Mouse (Mus musculus) G1E (cell line): Measurements from ENCODE around the gene Coasy. TPM values are rescaled to one million over a fixed set of nuclear protein-coding genes. Genes with fewer than 3 reads are reported as not detected.
"Not testable (repeated sequence)": the region's sequence is repeated elsewhere in the genome, so short reads cannot be mapped to it uniquely, and the experiment has no call there.

Source experiments
- ATAC-seq: 2 replicates; pipeline ENCODE4 v1.8.0; 2016; ENCODE audit warnings: mild to moderate bottlenecking; ENCODE audit not compliant: insufficient number of reproducible peaks, poor library complexity, low FRiP score, severe bottlenecking; ENCODE audit errors: extremely low read depth
- DNase-seq: peaks from one replicate; pipeline ENCODE4 v3.0.0; 2012; ENCODE audit warnings: low spot score
- H3K27me3 ChIP-seq: 2 replicates; pipeline ENCODE4 v1.6.1; 2012; ENCODE audit warnings: mild to moderate bottlenecking, low read length, inconsistent platforms; ENCODE audit not compliant: insufficient read depth
- H3K36me3 ChIP-seq: replicated peaks from 2 replicates; pipeline ENCODE3; 2012; ENCODE audit warnings: mild to moderate bottlenecking, inconsistent platforms
- H3K4me1 ChIP-seq: 2 replicates; pipeline ENCODE4 v1.6.1; 2012; ENCODE audit warnings: low read depth, low read length, inconsistent platforms, mixed read lengths; ENCODE audit not compliant: insufficient read depth
- H3K4me3 ChIP-seq: 2 replicates; pipeline ENCODE4 v1.5.1; 2012; ENCODE audit warnings: low read depth, mild to moderate bottlenecking, inconsistent platforms, low read length, moderate library complexity, mixed read lengths
- H3K9me3 ChIP-seq: replicated peaks from 2 replicates; pipeline ENCODE4 v1.6.1; 2012; ENCODE audit warnings: inconsistent platforms
- CTCF ChIP-seq: IDR thresholded peaks from 2 replicates; pipeline ENCODE4 v1.5.1; 2012; ENCODE audit warnings: low read depth, low read length, inconsistent platforms, mixed read lengths
- GATA1 ChIP-seq: IDR thresholded peaks from 2 replicates; pipeline ENCODE4 v1.6.1; 2012; ENCODE audit warnings: borderline replicate concordance, low read length, inconsistent platforms, mixed read lengths
- GATA2 ChIP-seq: IDR thresholded peaks from 2 replicates; pipeline ENCODE4 v1.6.1; 2012; ENCODE audit warnings: low read depth, low read length, inconsistent platforms, borderline replicate concordance
- POLR2AphosphoS5 ChIP-seq: IDR thresholded peaks from 2 replicates; pipeline ENCODE4 v1.6.1; 2012; ENCODE audit warnings: low read depth, low read length, inconsistent platforms; ENCODE audit not compliant: insufficient replicate concordance
- TAL1 ChIP-seq: conservative IDR thresholded peaks from 2 replicates; pipeline ENCODE4 v1.6.1; 2012; ENCODE audit warnings: low read depth, low read length, inconsistent platforms, mixed read lengths
- polyA plus RNA-seq: library from polyadenylated mRNA; stranded (reverse); fragments of >175 nt; gene quantifications from 2 replicates; pipeline ENCODE4 v1.2.3, GENCODE M21; 2012
- total RNA-seq, 2 experiments: library from RNA; stranded (forward) in 1 of 2; stranded (reverse) in 1 of 2; fragments of 200-1000 nt in 1 of 2; fragments of >200 nt in 1 of 2; fragmentation: Nextera tagmentation in 1 of 2; gene quantifications; 2 replicates each; pipeline ENCODE4 v1.2.3; 2014 to 2017

Gene Coasy
- total and polyA plus RNA-seq, 3 experiments, result 26.7 to 39.3 (median 32.6) TPM

DNA sequence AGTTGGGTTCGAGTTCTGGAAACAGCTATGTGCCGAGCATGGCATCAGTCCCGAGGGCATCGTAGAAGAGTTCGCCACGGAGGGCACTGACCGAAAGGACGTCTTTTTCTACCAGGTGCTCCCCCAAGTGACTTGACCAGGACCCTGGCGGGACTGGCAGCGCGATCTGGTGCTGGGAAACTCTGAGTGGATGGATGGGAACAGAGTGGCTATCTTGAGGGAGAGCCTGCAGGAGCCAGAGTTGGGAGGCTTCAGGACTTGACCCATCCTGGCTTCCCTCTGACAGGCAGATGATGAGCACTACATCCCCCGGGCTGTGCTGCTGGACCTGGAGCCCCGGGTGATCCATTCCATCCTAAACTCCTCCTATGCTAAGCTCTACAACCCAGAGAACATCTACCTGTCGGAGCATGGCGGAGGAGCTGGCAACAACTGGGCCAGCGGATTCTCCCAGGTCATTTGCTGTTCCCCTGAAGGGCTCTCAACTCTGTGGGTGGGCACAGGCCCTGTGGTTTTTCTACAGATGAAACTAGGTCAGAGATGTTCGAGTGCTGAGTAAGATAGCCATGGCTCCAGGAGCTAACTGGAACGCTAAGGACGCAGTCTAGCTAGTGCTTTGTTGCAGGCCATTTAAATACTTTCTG is 38.3 kb downstream of the Coasy start:
- DNase-seq (no peak), ATAC-seq (no peak)
- peak overlapping the region; percentile 92 for H3K4me3 ChIP-seq
- H3K36me3 ChIP-seq, result peaks cover 57% of the 10 kb centered on the region
- no peaks in the 10 kb centered on the region for H3K9me3 ChIP-seq
- no peak for TF ChIP-seq POLR2AphosphoS5
- no peak for TF ChIP-seq TAL1
- no peak for TF ChIP-seq CTCF
- TF ChIP-seq GATA2, result no peak
- peaks cover 6% of the 10 kb centered on the region; the same call in 1 of the 2 replicates for H3K27me3 ChIP-seq
- H3K4me1 ChIP-seq, result peaks cover 49% of the 10 kb centered on the region

DNA sequence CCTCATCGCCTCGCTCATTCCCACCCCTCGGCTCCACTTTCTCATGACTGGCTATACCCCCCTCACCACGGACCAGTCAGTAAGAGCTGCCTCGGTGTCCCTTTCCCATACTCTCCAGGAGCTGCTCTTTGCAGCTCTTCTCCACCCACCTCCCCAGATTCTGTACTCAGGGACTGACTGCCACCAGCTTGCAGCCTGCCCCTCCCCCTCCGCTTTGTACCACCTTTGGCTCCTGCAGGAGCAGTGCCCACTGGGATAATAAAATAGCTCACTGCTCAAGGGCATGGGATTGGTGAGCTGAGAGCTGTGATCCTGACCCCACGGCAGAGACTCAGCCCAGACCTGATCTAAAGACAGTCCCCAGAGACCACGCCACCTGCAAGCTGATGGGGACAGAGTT is 42.1 kb downstream of the Coasy start:
- not testable (repeated sequence) for DNase-seq, H3K4me3 ChIP-seq, H3K9me3 ChIP-seq, ATAC-seq, H3K27me3 ChIP-seq
- Histone ChIP-seq H3K4me1 (peaks cover 33% of the 10 kb centered on the region), H3K36me3 (peaks cover 56% of the 10 kb centered on the region)

DNA sequence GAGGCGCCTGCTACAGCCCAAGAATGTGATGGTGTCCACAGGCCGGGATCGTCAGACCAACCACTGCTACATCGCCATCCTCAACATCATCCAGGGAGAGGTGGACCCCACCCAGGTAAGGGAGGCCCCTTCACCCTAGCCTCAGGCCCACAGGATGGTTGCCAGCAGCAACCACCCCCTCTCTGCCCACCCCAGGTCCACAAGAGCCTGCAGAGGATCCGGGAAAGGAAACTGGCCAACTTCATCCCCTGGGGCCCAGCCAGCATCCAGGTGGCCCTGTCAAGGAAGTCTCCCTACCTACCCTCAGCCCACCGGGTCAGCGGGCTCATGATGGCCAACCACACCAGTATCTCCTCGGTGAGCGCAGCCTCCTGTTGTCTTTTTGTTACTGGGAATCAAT is 42.6 kb downstream of the Coasy start:
- DNase-seq, ATAC-seq, H3K4me3 ChIP-seq, H3K27me3 ChIP-seq, H3K9me3 ChIP-seq: not testable (repeated sequence)
- peaks cover 35% of the 10 kb centered on the region for H3K4me1 ChIP-seq
- H3K36me3 ChIP-seq, result peaks cover 56% of the 10 kb centered on the region

DNA sequence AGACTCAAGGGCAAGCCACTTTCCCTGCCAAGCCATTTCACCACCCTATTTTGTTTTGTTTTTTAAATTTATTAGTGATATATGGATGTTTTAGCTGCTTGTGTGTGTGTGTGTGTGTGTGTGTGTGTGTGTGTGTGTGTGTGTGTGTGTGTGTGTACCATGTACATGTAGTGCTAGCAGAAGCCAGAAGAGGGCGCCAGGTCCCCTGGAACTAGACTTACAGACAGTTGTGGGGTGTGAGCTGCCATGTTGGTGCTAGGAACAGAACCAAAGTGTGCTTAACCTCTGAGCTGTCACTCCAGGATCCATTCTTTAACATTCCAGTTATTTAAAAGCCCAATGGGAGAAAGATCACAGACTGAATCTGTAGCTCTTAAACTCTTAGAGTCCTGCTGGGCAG is 44.7 kb downstream of the Coasy start:
- Histone ChIP-seq H3K9me3 (peaks cover 2% of the 10 kb centered on the region; the same call in 1 of the 2 replicates), H3K4me3 (no peak overlapping the region), H3K36me3 (peaks cover 48% of the 10 kb centered on the region), H3K27me3 (peaks cover 8% of the 10 kb centered on the region; the same call in 1 of the 2 replicates), H3K4me1 (peaks cover 31% of the 10 kb centered on the region)
- ATAC-seq (no peak), DNase-seq (no peak)
- TF ChIP-seq CTCF, result no peak
- no peak for TF ChIP-seq POLR2AphosphoS5
- TF ChIP-seq GATA2, result no peak
- no peak for TF ChIP-seq TAL1
- TF ChIP-seq GATA1, result no peak

DNA sequence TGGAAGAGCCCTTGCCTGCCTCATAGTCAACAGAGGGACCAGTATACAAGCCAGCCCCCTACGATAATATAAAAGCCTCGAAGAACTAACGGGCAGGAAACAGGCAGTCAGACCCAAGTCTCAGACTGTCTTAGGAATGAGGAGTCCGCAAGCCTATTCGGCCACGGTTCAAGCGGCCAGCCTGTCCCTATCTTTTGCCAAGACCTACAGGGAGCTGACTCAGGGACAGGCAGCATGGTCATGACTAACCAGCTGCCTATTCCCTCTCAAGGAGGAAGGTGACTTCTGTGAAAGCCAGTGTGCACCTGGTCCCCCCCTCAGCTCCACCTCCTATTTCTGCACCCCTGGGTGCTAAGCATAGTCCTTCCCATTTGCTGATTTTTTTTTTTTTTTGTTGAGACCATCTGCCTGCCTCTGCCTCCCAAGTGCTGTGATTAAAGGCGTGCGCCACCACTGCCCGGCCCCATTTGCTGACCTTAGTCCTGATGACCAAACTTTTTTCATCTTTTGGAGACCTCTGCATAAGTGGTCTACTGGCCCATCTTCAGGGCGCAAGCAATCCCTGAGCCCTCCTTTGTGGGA is 46.7 kb downstream of the Coasy start:
- H3K4me3 ChIP-seq, result no peak overlapping the region
- H3K9me3 ChIP-seq, result peaks cover 2% of the 10 kb centered on the region; the same call in 1 of the 2 replicates
- ATAC-seq, result no peak
- peaks cover 10% of the 10 kb centered on the region for H3K27me3 ChIP-seq
- H3K4me1 ChIP-seq, result peaks cover 33% of the 10 kb centered on the region
- TF ChIP-seq POLR2AphosphoS5 (no peak), GATA2 (no peak), GATA1 (no peak)
- DNase-seq, result no peak
- peaks cover 27% of the 10 kb centered on the region for H3K36me3 ChIP-seq

DNA sequence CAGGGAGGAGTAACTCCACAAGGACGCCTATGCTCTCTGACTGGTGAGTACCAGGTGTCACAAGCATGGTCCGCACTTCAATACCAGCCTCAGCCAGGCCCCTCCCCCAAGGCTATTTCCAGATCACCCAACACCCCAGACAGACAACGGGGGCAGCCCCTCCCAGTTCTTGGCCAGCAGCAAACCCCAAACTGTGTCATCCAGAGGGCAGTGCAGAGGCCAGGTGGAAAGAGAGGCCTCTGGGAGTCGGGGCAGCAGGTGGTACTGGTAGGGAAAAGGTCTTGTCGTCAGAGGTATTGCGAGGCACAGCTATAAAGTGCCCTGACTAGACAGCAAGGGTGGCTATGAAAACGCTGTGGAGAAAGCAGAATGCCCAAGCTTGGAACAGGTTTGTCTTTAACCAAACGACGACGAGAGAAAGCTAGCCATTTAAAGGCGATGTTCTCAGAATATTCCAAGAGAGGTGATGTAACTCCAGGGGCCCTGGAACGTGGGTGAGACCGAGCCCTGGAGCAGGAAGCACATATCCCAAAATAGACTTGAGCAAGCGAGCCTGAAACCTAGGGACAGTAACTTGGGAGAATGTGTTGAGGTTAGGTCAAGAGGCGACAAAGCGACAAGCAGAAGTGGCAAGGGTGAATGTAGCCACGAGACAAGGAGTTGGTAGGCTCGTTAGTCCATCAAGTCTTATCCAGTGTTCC is 47.8 kb downstream of the Coasy start:
- DNase-seq, result no peak
- Histone ChIP-seq H3K27me3 (peaks cover 12% of the 10 kb centered on the region), H3K4me3 (peak overlapping the region; percentile 29; the same call in 1 of the 2 replicates)

More for the DNA sequence above, 47.8 kb downstream of the Coasy start:
- peaks cover 33% of the 10 kb centered on the region for H3K4me1 ChIP-seq
- ATAC-seq, result no peak
- TF ChIP-seq CTCF (no peak), GATA1 (no peak), POLR2AphosphoS5 (no peak), GATA2 (no peak)
- peaks cover 22% of the 10 kb centered on the region for H3K36me3 ChIP-seq
- H3K9me3 ChIP-seq, result peaks cover 2% of the 10 kb centered on the region; the same call in 1 of the 2 replicates
